Mouse (Mus musculus): ENCODE measurements around the gene Runx1.

- TF ChIP-seq CTCF (conservative IDR thresholded peaks at IDR 0.05 in 1 of 2, IDR thresholded peaks at IDR 0.05 in 1 of 2; ENCODE audit: low read depth in 2 of 2, low read length in 2 of 2), result no peak
- TF ChIP-seq POLR2A (IDR thresholded peaks at IDR 0.05; ENCODE audit: low read depth, low read length), result no peak
- TF ChIP-seq CHD2 (IDR thresholded peaks at IDR 0.05; ENCODE audit: low read length), result no peak
- no peak for TF ChIP-seq ZMIZ1 (IDR thresholded peaks at IDR 0.05; ENCODE audit: low read depth, low read length)
- no peak for TF ChIP-seq USF1 (IDR thresholded peaks at IDR 0.05; ENCODE audit: low read depth, low read length)
- no peak for TF ChIP-seq TCF12 (IDR thresholded peaks at IDR 0.05; ENCODE audit: low read depth, low read length)
- TF ChIP-seq EP300 (IDR thresholded peaks at IDR 0.05; ENCODE audit: low read length), result no peak
- TF ChIP-seq ZC3H11A (IDR thresholded peaks at IDR 0.05; ENCODE audit: low read depth, low read length), result no peak
- TF ChIP-seq MAFK (IDR thresholded peaks at IDR 0.05; ENCODE audit: insufficient replicate concordance, low read length), result no peak
- no peak for TF ChIP-seq TBP (conservative IDR thresholded peaks at IDR 0.05; ENCODE audit: low read depth, low read length)
- no peak for TF ChIP-seq NRF1 (IDR thresholded peaks at IDR 0.05; ENCODE audit: low read depth, low read length)
Observed at GRCm38 (mm10) chr16:92661757-92662156, 164.2 kb downstream of the Runx1 start.
